Mouse (Mus musculus): ENCODE data around the gene Osmr.

Gene Osmr

DNA sequence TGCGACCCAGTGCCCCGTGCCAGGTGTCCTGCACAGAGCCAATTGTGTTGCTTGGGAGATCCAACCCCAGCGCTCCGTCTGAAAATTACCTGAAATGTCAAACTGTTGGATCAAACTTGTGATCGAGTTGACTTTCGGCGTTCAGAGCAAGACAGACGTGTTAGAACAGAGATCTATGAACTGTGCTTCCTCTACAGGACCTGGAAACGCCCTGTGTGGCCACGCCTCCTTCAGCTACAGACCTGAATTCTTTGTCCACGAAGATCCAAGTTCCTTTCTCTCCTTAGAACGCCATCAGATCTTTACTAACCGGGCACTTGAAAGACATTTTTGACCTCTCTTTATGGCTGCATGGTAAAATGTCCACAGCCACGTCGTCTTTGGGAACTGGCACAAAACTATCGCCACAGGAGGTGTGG, at the start of gene Osmr:
Gene Osmr, minus strand, starts transcription at position 369 of the 419 bp plus-strand sequence.
- peak; percentile 7 for DNase-seq (ENCODE audit: low read depth, low spot score)

- DNase-seq (ENCODE audit: low read depth, low spot score), result no peak
Measured at GRCm38 (mm10) chr15:6919406-6919805, 44.6 kb upstream of the Osmr start.

DNA sequence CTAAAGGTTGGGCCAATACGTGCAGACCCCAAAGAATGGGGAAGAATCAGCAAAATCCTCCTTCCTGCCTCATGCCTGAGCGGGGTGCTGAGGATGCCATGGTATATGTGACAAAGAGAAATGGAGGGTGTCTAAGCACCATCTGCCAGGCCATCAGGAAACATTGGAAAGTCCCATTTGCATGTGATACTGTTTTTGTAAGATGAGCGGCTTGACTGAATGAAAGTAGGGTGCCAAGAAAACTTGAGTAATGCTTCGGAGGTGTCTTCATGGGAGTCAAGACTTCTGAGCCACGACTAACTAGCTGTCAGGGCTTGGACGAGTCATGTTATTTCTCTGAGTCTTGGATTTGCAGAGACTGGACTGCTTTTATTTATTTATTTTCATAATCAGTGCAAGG, 39.4 kb upstream of the Osmr start:
- DNase-seq (ENCODE audit: low read depth, low spot score), result no peak

DNA sequence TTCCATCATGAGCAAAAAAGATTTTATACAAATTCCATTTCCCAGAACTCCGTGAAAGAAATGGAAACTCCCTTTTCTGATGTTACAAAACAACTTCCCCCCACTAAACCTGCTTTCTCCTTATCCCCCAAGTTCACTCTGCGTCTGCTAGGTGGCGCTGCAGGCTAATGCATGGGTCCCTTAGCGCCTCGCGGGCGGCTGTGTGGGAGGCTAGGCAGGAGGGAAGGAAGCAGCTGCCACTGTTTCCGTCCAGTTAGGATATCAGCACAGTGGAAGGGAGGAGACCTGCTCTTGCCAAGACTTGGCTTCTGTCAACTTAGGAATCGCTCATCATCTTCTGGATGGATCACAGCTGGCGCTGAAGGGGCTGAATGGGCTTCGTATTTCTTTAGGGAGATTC, 34.9 kb upstream of the Osmr start:
- peak; percentile 70 for DNase-seq (ENCODE audit: low read depth, low spot score)

GRCm38 (mm10) chr15:6909084-6909483, 34.3 kb upstream of the Osmr start:
- DNase-seq (ENCODE audit: low read depth, low spot score), result no peak

- DNase-seq (ENCODE audit: low read depth, low spot score), result no peak
Measured at GRCm38 (mm10) chr15:6908601-6909000, 33.8 kb upstream of the Osmr start.

GRCm38 (mm10) chr15:6906260-6907047, 31.7 kb upstream of the Osmr start:
- DNase-seq (ENCODE audit: low read depth, low spot score), result no peak

- no peak for DNase-seq (ENCODE audit: low read depth, low spot score)
Measured at GRCm38 (mm10) chr15:6905726-6906125, 31.0 kb upstream of the Osmr start.

DNA sequence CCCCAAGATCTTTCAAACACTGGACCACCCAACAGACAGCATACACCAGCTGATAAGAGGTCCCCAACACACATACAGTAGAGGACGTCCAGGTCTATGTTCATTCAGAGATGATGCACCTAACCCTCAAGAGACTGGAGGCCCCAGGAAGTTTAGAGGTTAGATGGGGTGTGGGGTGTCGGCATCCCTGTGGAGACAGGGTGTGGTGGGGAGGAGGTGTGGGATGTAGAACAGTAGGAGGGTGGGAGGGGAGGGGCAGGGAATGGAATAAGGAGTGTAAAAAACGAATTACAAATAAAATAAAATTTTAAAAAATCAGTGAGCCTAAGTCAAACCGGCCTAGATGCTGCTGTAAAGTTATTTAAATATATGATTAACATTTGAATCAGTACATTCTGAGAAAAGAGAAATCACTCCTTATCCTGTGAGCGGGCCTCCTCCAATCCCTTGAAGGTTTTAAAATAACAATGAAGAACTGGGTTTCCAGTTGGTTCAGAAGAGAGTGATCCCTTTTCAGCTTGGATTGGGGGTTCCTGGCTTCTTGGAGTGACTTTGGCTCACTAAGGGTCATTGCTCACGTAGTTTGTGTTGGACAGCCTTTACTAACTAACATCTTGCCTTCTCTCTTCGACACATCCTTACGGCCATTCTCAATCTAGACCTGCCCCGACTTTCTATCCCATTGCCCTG, 28.7 kb upstream of the Osmr start:
- DNase-seq (ENCODE audit: low read depth, low spot score), result no peak

GRCm38 (mm10) chr15:6901982-6902639, 27.3 kb upstream of the Osmr start:
- DNase-seq (ENCODE audit: low read depth, low spot score), result no peak

DNA sequence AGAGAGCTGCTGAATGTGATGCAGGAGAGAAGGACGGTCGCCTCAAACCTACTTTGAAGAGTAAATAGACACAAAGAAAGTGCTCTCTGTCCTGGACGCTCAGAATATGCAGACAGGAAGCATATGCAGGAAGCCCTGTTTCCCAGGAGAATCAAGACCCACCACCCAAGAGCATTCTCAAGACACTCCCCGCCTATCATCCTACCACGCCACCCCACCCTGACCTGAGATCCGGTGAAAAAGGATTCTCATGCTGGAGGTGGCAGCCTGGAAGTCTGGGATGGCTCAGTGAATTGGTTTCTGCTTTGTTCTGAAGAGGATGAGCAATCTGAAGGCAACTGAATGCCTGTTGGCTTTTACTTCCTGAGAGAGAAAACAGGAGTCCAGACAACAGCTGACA, 26.5 kb upstream of the Osmr start:
- DNase-seq (ENCODE audit: low read depth, low spot score), result no peak

GRCm38 (mm10) chr15:6884260-6884659, 9.5 kb upstream of the Osmr start:
- DNase-seq (ENCODE audit: low read depth, low spot score), result no peak

DNA sequence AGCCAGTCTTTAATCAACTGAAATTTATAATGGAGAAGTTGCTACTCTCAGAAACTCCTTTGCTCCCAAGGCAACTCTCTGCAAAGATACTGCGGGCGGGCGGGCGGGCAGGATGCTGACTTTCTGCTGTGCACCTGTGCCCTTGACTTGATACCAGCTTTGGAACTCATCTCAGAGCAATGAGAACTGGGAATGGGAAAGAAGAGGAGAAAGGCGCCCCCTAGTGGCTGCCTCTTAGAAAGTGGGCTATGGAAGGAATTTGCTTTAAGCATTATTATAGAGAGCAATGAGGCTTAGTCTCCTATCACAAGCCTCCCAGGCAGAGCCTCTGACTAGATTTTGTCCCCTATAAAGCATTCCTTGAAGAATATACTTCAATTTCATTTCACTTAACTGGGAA, 9.0 kb upstream of the Osmr start:
- peak; percentile 51 for DNase-seq (ENCODE audit: low read depth, low spot score)

GRCm38 (mm10) chr15:6883091-6883490, 8.3 kb upstream of the Osmr start:
- no peak for DNase-seq (ENCODE audit: low read depth, low spot score)

GRCm38 (mm10) chr15:6882180-6882579, 7.4 kb upstream of the Osmr start:
- no peak for DNase-seq (ENCODE audit: low read depth, low spot score)

GRCm38 (mm10) chr15:6881211-6881610, 6.4 kb upstream of the Osmr start:
- no peak for DNase-seq (ENCODE audit: low read depth, low spot score)

DNA sequence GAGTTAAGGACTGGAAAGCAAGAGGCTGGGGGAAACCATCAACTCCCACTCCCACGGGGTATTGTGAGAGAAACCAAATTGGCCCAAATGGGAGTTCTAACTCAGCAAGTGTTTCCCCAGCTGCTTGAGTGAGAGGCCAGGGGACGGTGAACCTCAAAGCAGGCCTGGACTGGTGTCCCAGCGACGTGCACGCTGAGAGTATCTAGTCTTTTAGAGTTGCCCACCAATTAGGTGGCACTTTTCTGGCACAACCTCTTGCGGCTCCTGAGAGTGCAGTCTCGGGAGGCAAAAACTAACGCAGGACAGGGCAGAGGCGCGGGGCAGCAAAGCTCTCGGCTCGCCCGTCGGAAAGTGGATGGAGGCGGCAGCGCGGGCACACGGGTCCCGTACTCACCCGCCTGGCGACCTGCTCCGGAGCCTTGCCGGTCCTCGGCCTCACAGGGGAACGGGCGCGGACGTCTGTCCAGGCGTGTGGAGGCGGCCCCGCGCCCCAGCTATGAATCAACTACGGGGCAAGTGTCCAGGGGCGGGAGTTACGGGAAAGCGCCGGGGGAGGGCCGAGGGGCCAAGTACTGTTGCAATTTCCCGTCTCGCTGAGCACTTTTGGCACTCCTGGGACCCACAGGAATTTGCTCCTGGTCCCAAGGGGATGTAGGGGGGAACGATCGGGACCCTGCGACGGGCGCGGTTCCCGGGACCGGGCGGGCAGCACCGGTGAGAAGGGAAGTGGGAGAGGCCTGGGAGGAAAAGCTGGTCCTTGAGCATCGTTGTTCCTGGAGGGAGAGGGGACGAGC, 765 bp downstream of the Osmr start:
- peak; percentile 4 for DNase-seq (ENCODE audit: low read depth, low spot score)

DNA sequence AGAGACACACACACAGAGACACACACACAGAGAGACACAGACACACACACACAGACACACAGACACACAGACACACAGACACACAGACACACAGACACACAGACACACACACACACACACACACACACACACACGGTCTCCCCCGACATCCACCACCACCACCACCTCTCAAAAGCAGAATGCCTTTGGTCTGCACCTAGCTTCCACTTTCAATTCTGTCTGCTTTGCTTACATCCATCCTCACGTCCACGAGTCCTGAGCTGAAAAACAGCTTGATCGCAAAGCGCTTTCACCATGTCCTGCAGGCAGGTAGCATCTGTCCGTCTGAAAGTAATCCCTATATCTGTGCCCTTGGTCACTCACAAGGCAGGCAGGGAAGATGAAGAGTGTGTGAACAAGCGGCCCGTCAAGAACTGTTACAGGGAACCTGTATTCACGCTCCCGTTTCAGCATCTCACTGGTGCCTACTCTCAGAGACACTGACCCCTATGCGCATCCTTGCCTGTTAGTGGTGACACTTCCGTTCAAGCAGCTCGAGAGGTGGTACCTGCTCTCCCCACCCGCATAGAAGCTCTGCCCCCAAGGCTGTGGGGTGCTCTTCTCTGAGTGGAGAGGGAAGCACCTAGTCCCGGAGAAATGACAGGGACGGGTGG, 1.5 kb downstream of the Osmr start:
- peak; percentile 7 for DNase-seq (ENCODE audit: low read depth, low spot score)

- DNase-seq (ENCODE audit: low read depth, low spot score), result no peak
Measured at GRCm38 (mm10) chr15:6871621-6872359, 3.0 kb downstream of the Osmr start.

DNA sequence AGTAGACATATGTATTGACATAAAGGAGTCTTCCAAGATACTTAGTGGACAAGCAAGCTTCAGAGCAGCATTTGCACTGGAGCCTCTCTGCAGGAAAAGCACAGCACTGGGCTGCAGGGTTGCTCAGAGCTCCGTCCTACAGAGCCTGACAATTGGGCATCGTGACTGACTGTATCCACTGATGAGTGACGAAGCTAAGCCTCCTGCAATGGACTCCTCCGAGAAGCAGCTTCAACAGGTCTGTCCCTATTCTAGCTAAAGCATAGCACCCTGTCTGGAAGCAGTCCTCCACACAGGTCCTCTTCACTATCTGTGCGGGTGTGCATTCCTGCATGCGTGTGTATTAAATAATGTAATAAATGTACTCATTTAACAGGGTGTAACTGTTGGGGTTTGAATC, 7.9 kb downstream of the Osmr start:
- DNase-seq (ENCODE audit: low read depth, low spot score), result no peak

- no peak for DNase-seq (ENCODE audit: low read depth, low spot score)
Measured at GRCm38 (mm10) chr15:6862125-6862524, 12.6 kb downstream of the Osmr start.
